Mouse (Mus musculus): ENCODE measurements around the gene Bbs2. TPM values are rescaled to one million over a fixed set of nuclear protein-coding genes. Genes with fewer than 3 reads are reported as not detected.
"Not testable (repeated sequence)": the region's sequence is repeated elsewhere in the genome, so short reads cannot be mapped to it uniquely, and the experiment has no call there.

The Bbs2 gene
- total RNA-seq (2021) = 1 to 10 TPM; 5.3 to 7.9 TPM
- long read RNA-seq, experiment 1, transcript Bbs2-201 (17 exons, 3,064 nt) = major isoform, 7 of 9 reads
- long read RNA-seq, experiment 1, partial matches to known transcripts = 1 of 9 reads
- long read RNA-seq, experiment 1, other reads (novel, unspliced or antisense) = 1 of 9 reads
- long read RNA-seq, experiment 2, transcript Bbs2-201 (17 exons, 3,064 nt) = major isoform, 8 of 9 reads
- long read RNA-seq, experiment 2, partial matches to known transcripts = 0 of 9 reads
- long read RNA-seq, experiment 2, other reads (novel, unspliced or antisense) = 1 of 9 reads

DNA sequence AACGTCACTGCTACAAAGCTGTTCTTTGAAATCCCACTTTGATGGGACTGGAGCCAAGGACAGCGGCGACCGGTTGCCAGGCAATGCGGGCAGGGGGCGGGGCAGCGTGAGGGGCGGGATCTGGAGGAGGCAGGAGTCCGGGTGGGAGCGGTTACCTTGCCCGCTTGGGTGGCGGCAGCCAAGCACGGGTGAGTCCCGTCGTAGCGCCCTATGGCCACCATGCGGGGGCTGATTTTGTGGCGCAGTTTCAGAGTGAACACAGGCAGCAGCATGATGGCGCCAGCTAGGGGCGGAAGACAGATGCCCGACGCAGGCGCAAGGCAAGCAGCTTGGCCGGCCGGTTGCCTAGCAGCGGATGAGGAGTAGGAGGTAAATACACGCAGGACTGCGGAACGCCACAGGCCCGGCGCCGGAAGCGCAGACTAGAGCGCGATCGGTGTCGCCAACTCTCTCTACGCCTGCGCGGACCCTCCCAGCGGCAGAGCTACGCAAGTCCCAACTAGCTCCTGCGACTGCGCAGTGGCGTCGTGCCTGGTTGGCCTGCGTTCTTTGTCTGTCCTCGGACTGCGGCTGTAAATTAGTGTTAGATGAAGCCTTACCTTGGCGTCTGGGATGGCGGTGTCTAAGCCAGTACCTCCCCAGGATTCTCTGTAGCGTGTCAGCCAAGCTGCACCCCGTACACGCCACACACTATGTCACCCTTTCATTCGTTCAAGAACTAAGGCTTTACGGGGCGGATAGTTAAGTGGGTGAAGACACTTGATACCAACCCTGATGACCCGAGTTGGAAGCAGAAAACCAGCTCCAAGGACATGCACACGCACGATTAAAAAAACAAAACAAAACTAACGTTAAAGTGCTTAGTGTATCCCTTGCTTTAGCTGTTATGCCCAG is at the start of gene Bbs2:
Gene Bbs2 (minus strand): TSS at position 848 of the 894 bp plus-strand sequence.
- intact Hi-C loops (cut with DNase I) = no loop called here

DNA sequence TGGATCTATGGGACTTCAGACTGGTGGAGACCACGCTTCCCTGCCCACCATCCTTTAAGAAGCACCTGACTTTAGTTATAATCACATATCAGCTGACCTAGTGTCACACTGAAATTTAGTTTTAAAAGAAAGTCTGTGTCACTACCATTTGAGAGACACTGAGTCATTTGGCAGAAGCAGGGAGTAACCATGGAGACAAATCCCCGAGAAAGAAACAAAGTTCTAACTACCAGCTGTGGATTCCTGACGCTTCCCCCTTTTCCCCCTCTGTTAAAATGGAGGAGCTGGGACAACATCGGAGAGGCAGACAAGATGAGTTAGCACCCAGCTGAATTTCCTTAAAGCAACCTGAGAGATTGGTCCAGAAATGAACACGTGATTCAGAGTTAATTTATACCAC is 49.5 kb upstream of the Bbs2 start:
- DNase-seq = no peak
- intact Hi-C loops (cut with DNase I) = no loop called here

More for the DNA sequence above, at the start of gene Bbs2:
- peak; percentile 99 to 100 for DNase-seq

DNA sequence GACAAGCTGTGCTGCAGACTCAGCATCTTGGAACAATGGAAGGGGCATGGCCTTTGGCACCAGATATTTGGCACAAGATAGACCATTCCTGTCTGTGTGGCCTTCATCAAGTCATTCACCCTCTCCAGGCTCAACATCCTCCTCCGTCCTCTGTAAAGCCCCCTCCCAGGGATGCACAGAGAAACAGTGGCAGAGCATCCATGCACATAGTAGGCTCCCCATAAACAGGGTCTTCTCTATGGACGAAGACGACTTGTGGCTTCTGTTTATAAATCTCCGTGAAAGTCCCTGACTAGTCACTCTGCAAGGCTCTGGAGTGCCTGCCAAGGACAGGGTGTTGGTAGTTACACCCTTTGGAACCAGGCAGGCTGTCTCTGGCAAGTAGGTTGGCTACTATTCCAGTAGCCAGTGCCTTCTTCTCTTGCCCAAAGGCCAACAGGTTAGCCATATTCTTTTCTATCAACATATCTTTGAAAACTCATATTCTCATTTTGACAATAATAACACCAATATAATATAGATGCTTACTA is 41.6 kb upstream of the Bbs2 start:
- no peak for DNase-seq
- intact Hi-C loops (cut with DNase I) = no loop called here

- intact Hi-C loops (cut with DNase I) = no loop called here
- DNase-seq = no peak
Observed at GRCm38 (mm10) chr8:94136933-94137332, 38.2 kb upstream of the Bbs2 start, which contains the start of gene Mt4. Gene Mt4, plus strand, starts transcription at chr8:94137197.

DNA sequence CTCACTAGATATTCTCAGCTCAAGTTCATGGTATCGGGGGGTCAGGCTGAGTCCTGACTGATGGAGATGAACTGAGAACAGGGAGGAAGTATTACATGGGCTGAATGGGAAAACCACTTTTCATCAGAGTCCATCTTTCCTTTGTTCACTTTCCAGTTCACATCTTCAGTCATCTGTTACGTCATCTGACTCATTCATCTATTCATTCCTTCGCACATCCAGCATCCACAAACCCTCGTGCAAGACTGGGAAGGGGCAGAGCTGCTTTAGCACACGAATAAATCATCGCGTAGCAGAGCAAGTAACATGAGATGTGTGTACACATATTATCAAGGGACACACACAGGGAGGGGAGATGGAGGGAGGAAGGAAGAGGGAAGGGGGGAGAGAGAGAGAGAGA is 37.5 kb upstream of the Bbs2 start:
- intact Hi-C loops (cut with DNase I) = no loop called here
- DNase-seq = no peak

DNA sequence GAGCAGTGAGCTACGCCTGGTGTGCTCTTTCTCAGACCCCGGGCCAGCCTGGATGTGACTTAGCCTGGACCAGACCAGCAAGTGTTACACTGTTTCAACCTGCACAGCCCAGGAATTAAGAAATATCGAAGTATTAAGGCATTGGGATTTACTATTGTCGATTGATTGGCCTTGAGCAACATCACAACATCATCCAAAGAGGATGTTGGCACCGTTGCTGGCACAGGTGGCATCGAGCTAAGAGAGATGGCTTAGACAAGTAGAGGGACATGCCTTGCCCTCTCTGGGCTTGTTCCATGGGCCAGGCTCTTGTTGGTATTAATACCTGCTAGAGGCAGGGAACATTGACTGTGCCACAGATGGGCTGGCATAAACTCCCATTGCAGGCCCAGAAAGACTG is 36.8 kb upstream of the Bbs2 start:
- intact Hi-C loops (cut with DNase I) = no loop called here
- DNase-seq = no peak

- intact Hi-C loops (cut with DNase I); DNase-seq: not testable (repeated sequence)
Observed at GRCm38 (mm10) chr8:94134601-94135000, 35.9 kb upstream of the Bbs2 start.

- no peak for DNase-seq
- intact Hi-C loops (cut with DNase I) = no loop called here
Observed at GRCm38 (mm10) chr8:94132096-94132495, 33.4 kb upstream of the Bbs2 start.

- no peak for DNase-seq
- intact Hi-C loops (cut with DNase I) = no loop called here
Observed at GRCm38 (mm10) chr8:94130126-94130525, 31.4 kb upstream of the Bbs2 start.

GRCm38 (mm10) chr8:94129133-94129789 is 30.5 kb upstream of the Bbs2 start:
- intact Hi-C loops (cut with DNase I) = no loop called here
- no peak for DNase-seq

DNA sequence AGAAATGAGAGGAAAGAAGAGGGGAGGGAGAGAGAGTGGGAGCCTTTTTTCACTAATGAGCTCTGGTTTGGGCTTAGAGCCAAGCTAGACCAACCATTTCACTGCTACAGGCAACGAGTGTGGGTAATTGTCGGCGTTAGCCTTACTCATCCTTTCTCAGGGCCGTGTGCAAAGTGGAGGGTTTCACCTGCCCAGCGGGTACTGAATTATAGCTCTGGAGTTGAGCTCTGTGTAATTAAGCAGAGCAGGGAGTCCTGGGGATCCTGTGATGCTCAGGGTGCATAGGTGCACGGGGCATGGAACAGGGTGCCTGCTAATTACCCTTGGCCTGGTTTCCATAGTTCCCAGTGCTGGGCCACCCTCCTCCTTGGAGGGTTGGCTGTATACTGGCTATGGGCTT is 29.0 kb upstream of the Bbs2 start:
- DNase-seq = no peak
- intact Hi-C loops (cut with DNase I) = no loop called here

- intact Hi-C loops (cut with DNase I) = no loop called here
- no peak for DNase-seq
Observed at GRCm38 (mm10) chr8:94122711-94123468, 24.2 kb upstream of the Bbs2 start.

DNA sequence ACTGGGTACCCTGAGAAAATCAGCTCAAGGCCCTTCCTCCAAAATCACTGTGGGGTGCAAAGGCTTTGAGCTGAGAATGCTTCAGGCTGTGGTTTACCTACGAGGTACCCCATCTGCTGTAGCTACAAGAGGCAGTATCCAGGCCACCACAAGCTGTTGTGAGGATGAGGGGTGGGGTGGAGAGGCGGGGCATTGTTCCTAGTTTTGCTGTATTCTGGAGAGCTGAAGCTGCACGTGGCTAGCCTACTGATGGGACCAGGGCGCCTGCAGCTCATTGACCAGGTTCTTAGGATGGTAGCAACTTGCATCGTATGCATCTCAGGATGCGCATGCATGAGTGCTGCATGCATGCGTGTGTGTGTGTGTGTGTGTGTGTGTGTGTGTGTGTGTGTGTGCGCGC is 22.9 kb upstream of the Bbs2 start:
- intact Hi-C loops (cut with DNase I) = no loop called here
- no peak for DNase-seq

DNA sequence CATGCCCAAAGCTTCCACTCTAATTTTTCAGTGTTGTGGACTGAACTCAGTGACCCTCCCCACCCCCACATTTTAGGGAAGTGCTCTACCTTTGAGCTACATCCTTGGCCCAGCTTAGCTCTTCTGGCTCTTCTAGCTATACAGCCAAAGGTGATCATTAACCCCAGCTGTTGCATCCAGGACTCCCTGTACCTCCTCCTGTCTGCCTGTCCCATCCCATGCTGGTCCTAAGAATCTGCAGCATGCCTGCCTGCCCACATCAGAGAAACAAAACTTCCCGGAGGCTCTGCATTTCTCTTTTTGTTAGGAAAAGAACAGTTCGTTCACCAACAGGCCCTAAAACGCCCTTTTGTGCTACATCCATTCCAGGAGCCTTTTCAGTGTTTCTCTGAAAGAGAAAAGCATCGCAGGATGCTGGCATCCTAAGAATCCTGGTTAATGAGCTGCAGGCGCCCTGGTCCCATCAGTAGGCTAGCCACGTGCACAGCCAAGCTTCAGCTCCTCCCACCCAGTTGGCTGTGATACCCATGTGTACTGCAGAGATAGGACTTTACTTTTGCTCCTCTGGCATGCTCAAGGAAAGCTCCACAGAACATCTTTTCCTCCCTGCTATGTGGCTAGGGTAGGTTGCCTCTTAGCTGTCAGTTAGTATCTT is 20.2 kb upstream of the Bbs2 start:
- intact Hi-C loops (cut with DNase I) = no loop called here
- DNase-seq = no peak

DNA sequence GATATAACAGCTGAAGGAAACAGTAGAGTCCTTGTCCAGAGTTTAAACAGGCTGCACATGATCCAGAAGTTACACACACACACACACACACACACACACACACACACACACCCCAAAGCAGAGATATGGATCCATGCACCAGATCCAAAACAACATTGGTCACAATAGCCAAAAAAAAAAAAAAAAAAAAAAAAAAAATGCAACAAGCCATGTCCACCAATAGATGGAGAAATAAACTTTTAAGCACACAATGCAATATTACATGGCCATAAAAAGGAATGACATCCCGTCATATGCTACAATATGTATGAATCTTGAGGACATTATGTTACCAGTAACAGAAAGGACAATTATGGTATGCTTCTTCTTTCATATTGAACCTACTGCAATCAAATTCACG is 15.2 kb upstream of the Bbs2 start:
- intact Hi-C loops (cut with DNase I) = no loop called here

DNA sequence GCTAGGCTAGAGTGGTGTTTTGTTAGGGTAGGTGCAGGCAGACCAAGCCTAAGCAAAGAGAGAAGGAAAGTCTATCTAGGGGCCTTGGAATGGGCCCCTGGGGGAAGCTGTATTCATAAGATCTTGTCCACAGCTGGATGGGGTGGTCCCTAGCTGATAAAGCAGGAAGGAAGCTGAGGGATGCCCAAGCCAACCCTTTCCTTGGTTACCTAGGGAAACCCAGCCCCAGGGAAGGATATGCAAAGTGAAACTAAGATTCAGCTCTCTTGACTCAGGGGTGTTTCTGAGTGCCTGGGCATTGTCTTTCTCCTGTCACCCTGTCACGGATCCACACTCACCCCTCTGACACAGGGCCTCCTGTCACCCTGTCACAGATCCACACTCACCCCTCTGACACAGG is 14.7 kb upstream of the Bbs2 start:
- no peak for DNase-seq
- intact Hi-C loops (cut with DNase I) = no loop called here

More for the DNA sequence above, 15.2 kb upstream of the Bbs2 start:
- DNase-seq = no peak

DNA sequence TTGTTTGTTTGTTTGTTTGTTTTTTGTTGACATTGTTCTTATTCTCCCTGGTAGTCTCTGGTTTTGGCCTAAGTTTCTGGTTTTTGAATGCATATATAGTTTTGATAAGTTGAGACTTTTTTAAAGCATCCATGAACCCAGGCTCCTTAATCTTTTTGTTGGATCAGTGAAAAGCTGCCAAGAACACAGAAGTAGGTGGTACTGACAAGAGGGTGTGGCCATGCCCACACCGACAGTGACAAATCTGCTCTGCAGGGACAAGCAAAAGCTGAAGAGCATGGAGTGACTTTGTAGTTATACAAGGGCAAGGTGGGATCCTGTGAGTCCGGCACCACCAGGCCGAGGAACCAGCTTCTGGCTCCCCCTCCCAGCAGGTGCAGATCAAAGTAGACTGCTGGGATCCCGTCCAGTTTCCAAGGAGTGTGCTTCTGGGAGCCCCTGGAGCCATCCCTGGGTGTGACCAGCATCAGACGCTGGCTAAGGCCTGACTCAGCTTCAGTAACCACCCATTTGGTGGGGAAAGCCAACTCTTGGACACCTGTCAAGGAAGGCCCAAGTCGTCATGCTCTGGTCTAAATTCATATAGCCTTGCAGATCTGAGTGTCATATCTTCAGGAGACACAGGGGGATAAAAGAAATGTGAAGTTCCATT is 11.9 kb upstream of the Bbs2 start:
- intact Hi-C loops (cut with DNase I) = no loop called here
- no peak for DNase-seq

- DNase-seq = no peak
- intact Hi-C loops (cut with DNase I) = no loop called here
Observed at GRCm38 (mm10) chr8:94109835-94110234, 11.1 kb upstream of the Bbs2 start.

GRCm38 (mm10) chr8:94109396-94109795 is 10.7 kb upstream of the Bbs2 start:
- DNase-seq = no peak
- intact Hi-C loops (cut with DNase I) = no loop called here

Measured in heart, postnatal 14 days (tissue).